Mouse (Mus musculus) kidney, postnatal 0 days (tissue): ENCODE results near the gene Ppp2ca. TPM values are rescaled to one million over a fixed set of nuclear protein-coding genes. Genes with fewer than 3 reads are reported as not detected.

Experiments used
- ATAC-seq: fragments of 200-750 bp; cut with Nextera tagmentation; replicated peaks from 2 replicates; pipeline ENCODE4 v1.8.0; 2017; ENCODE audit warnings: low read depth, moderate number of reproducible peaks, moderate TSS enrichment, moderate library complexity; ENCODE audit not compliant: low FRiP score
- DNase-seq: peaks from one replicate; pipeline ENCODE4 v3.0.0-alpha.2; 2016; ENCODE audit warnings: low spot score
- H3K27ac ChIP-seq: fragments of 300-500 bp; sonication (generic); 2 replicates; pipeline ENCODE4 v1.5.1; 2014; ENCODE audit warnings: mild to moderate bottlenecking
- H3K27me3 ChIP-seq: fragments of 300-500 bp; sonication (generic); 2 replicates; pipeline ENCODE4 v1.6.1; 2014; ENCODE audit warnings: low read length, mixed read lengths; ENCODE audit not compliant: insufficient read depth
- H3K36me3 ChIP-seq: fragments of 300-500 bp; sonication (generic); 2 replicates; pipeline ENCODE4 v1.6.1; 2014; ENCODE audit warnings: low read length, mixed read lengths; ENCODE audit not compliant: insufficient read depth
- H3K4me1 ChIP-seq: fragments of 300-500 bp; sonication (generic); replicated peaks from 2 replicates; pipeline ENCODE4 v1.6.1; 2014; ENCODE audit warnings: antibody characterized with exemption, low read length, mixed read lengths; ENCODE audit not compliant: insufficient read depth
- H3K4me2 ChIP-seq: fragments of 300-500 bp; sonication (generic); 2 replicates; pipeline ENCODE4 v1.6.1; 2014; ENCODE audit warnings: mild to moderate bottlenecking, low read length, moderate library complexity, mixed read lengths
- H3K4me3 ChIP-seq: fragments of 300-500 bp; sonication (generic); replicated peaks from 2 replicates; pipeline ENCODE4 v1.5.1; 2014; ENCODE audit warnings: low read depth, low read length
- H3K9ac ChIP-seq: fragments of 300-500 bp; sonication (generic); 2 replicates; pipeline ENCODE4 v1.6.1; 2014; ENCODE audit warnings: low read depth, low read length
- H3K9me3 ChIP-seq: fragments of 300-500 bp; sonication (generic); replicated peaks from 2 replicates; pipeline ENCODE4 v1.6.1; 2016; ENCODE audit warnings: low read length, inconsistent platforms, mixed read lengths
- CTCF ChIP-seq: IDR thresholded peaks from 2 replicates; pipeline ENCODE4 v1.5.1; 2016; ENCODE audit warnings: antibody characterized with exemption, low read depth, mild to moderate bottlenecking, moderate library complexity
- WGBS: fragments of 180-500 bp; shearing (Covaris S2); extraction: QIAGEN DNeasy Blood & Tissue Kit; methylation state at CpG from one replicate; pipeline ENCODE4 v1.1.7; 2014; 5-methylcytosine and 5-hydroxymethylcytosine counted together
- polyA plus RNA-seq: library from polyadenylated mRNA; unstranded; fragments of >200 nt; fragmentation: Nextera tagmentation; extraction: Ambion mirVana; gene quantifications from 2 replicates; pipeline ENCODE4 v1.2.1, GENCODE M21; 2015

The Ppp2ca gene
- polyA plus RNA-seq, 1 experiment from 2014 or later = 63.0 TPM

GRCm38 (mm10) chr11:52064398-52064797, 34.1 kb upstream of the Ppp2ca start:
- Histone ChIP-seq H3K27me3 (no peaks in the 10 kb centered on the region), H3K27ac (no peak overlapping the region), H3K9me3 (no peaks in the 10 kb centered on the region), H3K4me2 (no peak overlapping the region), H3K9ac (no peak overlapping the region), H3K4me3 (no peak overlapping the region), H3K4me1 (no peaks in the 10 kb centered on the region), H3K36me3 (no peaks in the 10 kb centered on the region)
- peak; percentile 65 for TF ChIP-seq CTCF
- 56% methylated on average over 3 of the region's 3 CpGs for WGBS
- no peak for DNase-seq
- no peak for ATAC-seq

- Histone ChIP-seq H3K4me2 (no peak overlapping the region), H3K27ac (no peak overlapping the region), H3K4me3 (no peak overlapping the region), H3K4me1 (no peaks in the 10 kb centered on the region), H3K27me3 (no peaks in the 10 kb centered on the region), H3K36me3 (no peaks in the 10 kb centered on the region), H3K9ac (no peak overlapping the region), H3K9me3 (no peaks in the 10 kb centered on the region)
- WGBS = 17% methylated on average over 5 of the region's 5 CpGs
- DNase-seq (no peak), ATAC-seq (no peak)
- TF ChIP-seq CTCF = no peak
Observed at GRCm38 (mm10) chr11:52065841-52066240, 32.6 kb upstream of the Ppp2ca start.

GRCm38 (mm10) chr11:52071768-52072167, 26.7 kb upstream of the Ppp2ca start:
- Histone ChIP-seq H3K9me3 (no peaks in the 10 kb centered on the region), H3K36me3 (no peaks in the 10 kb centered on the region), H3K27me3 (no peaks in the 10 kb centered on the region), H3K4me1 (no peaks in the 10 kb centered on the region), H3K9ac (no peak overlapping the region), H3K4me3 (no peak overlapping the region), H3K4me2 (no peak overlapping the region), H3K27ac (no peak overlapping the region)
- TF ChIP-seq CTCF = no peak
- DNase-seq (no peak), ATAC-seq (no peak)
- WGBS = 63% methylated on average over 10 of the region's 10 CpGs

- TF ChIP-seq CTCF = no peak
- no peak overlapping the region for H3K27ac ChIP-seq
- no peaks in the 10 kb centered on the region for H3K27me3 ChIP-seq
- H3K9me3 ChIP-seq = no peaks in the 10 kb centered on the region
- H3K4me3 ChIP-seq = no peak overlapping the region
- no peak for ATAC-seq
- no peak overlapping the region for H3K9ac ChIP-seq
- 74% methylated on average over 8 of the region's 8 CpGs for WGBS
- no peaks in the 10 kb centered on the region for H3K36me3 ChIP-seq
- no peak overlapping the region for H3K4me2 ChIP-seq
- no peak for DNase-seq
- no peaks in the 10 kb centered on the region for H3K4me1 ChIP-seq
Observed at GRCm38 (mm10) chr11:52073528-52074170, 24.8 kb upstream of the Ppp2ca start.

- H3K27me3 ChIP-seq = no peaks in the 10 kb centered on the region
- no peak for ATAC-seq
- WGBS = 68% methylated on average over 14 of the region's 14 CpGs
- DNase-seq = no peak
- no peak for TF ChIP-seq CTCF
- H3K4me2 ChIP-seq = no peak overlapping the region
- H3K9me3 ChIP-seq = no peaks in the 10 kb centered on the region
- no peaks in the 10 kb centered on the region for H3K4me1 ChIP-seq
- H3K27ac ChIP-seq = no peak overlapping the region
- H3K9ac ChIP-seq = no peak overlapping the region
- no peak overlapping the region for H3K4me3 ChIP-seq
- H3K36me3 ChIP-seq = no peaks in the 10 kb centered on the region
Observed at GRCm38 (mm10) chr11:52074626-52075470, 23.6 kb upstream of the Ppp2ca start.

GRCm38 (mm10) chr11:52075794-52076633, 22.5 kb upstream of the Ppp2ca start:
- no peak overlapping the region for H3K9ac ChIP-seq
- ATAC-seq = 0 out of 2 replicates have a peak, but pooled peaks have one; percentile 23
- H3K36me3 ChIP-seq = no peaks in the 10 kb centered on the region
- H3K4me3 ChIP-seq = no peak overlapping the region
- DNase-seq = no peak
- no peak overlapping the region for H3K4me2 ChIP-seq
- no peaks in the 10 kb centered on the region for H3K4me1 ChIP-seq
- TF ChIP-seq CTCF = no peak
- H3K27ac ChIP-seq = no peak overlapping the region
- no peaks in the 10 kb centered on the region for H3K9me3 ChIP-seq
- 49% methylated on average over 19 of the region's 19 CpGs for WGBS
- no peaks in the 10 kb centered on the region for H3K27me3 ChIP-seq
